39 mouse cellular contexts compared by ENCODE assay signal in the genomic region with DNA sequence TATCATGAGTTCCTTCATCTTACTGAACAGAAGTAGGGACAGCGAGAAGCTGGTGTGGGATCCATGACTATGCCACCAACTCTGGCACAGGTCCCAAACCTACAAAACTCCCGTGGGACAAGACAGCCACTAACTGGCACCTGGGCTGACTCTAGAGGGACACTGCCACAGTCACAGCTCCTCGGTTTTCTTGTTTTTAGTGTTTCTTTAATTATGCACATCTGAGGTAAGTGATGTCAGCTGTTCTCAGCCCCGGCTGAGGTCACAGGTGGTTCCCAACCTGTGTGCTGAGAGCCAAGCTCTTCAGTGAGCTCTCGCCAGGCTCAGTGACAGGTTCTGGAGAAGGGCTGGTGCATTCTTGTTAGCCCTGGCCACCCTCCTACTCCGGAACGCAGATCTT. TPM values are rescaled to one million over a fixed set of nuclear protein-coding genes. Genes with fewer than 3 reads are reported as not detected.
"Had no signal": no experiment of that assay in that cellular context is flagged by ENCODE, and none has a peak within 500 bp of the region (broad histone marks: within the 10 kb centered on the region; RNA-seq: fewer than 3 reads in every experiment).

No protein-coding gene starts in this region.

- H3K4me3 ChIP-seq: embryonic facial prominence, embryonic 10.5 days; embryonic facial prominence, embryonic 12.5 days; embryonic facial prominence, embryonic 13.5 days; embryonic facial prominence, embryonic 15.5 days; erythroblast, embryonic 14.5 days; forebrain, embryonic 10.5 days; forebrain, embryonic 12.5 days; forebrain, embryonic 13.5 days; forebrain, embryonic 15.5 days; gastrocnemius, adult 2 months; heart, adult 2 months had no signal

- DNase-seq: cerebellum, adult 9-10 months; cerebellum, adult 9-11 months; cerebellum, postnatal 10 days; cerebellum, postnatal 14 days; cerebellum, postnatal 25 days; cerebellum, postnatal 36 days; embryo, embryonic 11 days; forebrain, postnatal 0 days; gastrocnemius, adult 2 months; gastrocnemius, postnatal 10 days; gastrocnemius, postnatal 14 days; gastrocnemius, postnatal 25 days; gastrocnemius, postnatal 36 days; heart, adult 11 months; heart, adult 18-20 months; heart, adult 2 months had no signal

- H3K27ac ChIP-seq: embryonic facial prominence, embryonic 10.5 days; embryonic facial prominence, embryonic 12.5 days; embryonic facial prominence, embryonic 13.5 days; embryonic facial prominence, embryonic 15.5 days; forebrain, embryonic 10.5 days; forebrain, embryonic 12.5 days; forebrain, embryonic 13.5 days; forebrain, embryonic 15.5 days; gastrocnemius, adult 2 months; heart, adult 2 months had no signal

- H3K9ac ChIP-seq: embryonic facial prominence, embryonic 12.5 days; embryonic facial prominence, embryonic 13.5 days; embryonic facial prominence, embryonic 15.5 days; forebrain, embryonic 12.5 days; forebrain, embryonic 13.5 days; forebrain, embryonic 15.5 days; forebrain, postnatal 0 days had no signal

- H3K9me3 ChIP-seq: embryonic facial prominence, embryonic 10.5 days; embryonic facial prominence, embryonic 12.5 days; embryonic facial prominence, embryonic 13.5 days; embryonic facial prominence, embryonic 15.5 days; forebrain, embryonic 10.5 days; forebrain, embryonic 12.5 days; forebrain, embryonic 13.5 days; forebrain, embryonic 15.5 days had no signal

- H3K4me2 ChIP-seq: embryonic facial prominence, embryonic 12.5 days; embryonic facial prominence, embryonic 13.5 days; embryonic facial prominence, embryonic 15.5 days; forebrain, embryonic 12.5 days; forebrain, embryonic 13.5 days; forebrain, embryonic 15.5 days had no signal

- H3K27me3 ChIP-seq: embryonic facial prominence, embryonic 12.5 days; embryonic facial prominence, embryonic 13.5 days; embryonic facial prominence, embryonic 15.5 days; forebrain, embryonic 12.5 days; forebrain, embryonic 13.5 days; forebrain, embryonic 15.5 days had no signal

RNA-seq across cellular contexts. Expression of a gene that starts 39.9 kb away (rescaled TPM):
- total RNA-seq: common myeloid progenitor, adult 5-6 weeks; forebrain, postnatal 0 days; gastrocnemius, adult 18-20 months; gastrocnemius, adult 2 months; gastrocnemius, adult 8-10 months; gastrocnemius, postnatal 10 days; gastrocnemius, postnatal 14 days; gastrocnemius, postnatal 25 days; gastrocnemius, postnatal 36 days; gastrocnemius, postnatal 4 days; granulocyte monocyte progenitor cell, adult 5-6 weeks; heart, adult 18-20 months; heart, adult 2 months; heart, adult 8-10 months had no signal
- polyA plus RNA-seq: cortical plate, adult 2 months; embryonic facial prominence, embryonic 10.5 days; embryonic facial prominence, embryonic 11.5 days; embryonic facial prominence, embryonic 12.5 days; embryonic facial prominence, embryonic 13.5 days; embryonic facial prominence, embryonic 14.5 days; embryonic facial prominence, embryonic 15.5 days; erythroblast, embryonic 14.5 days; forebrain, embryonic 10.5 days; forebrain, embryonic 11.5 days; forebrain, embryonic 12.5 days; forebrain, embryonic 13.5 days; forebrain, embryonic 14.5 days; forebrain, embryonic 15.5 days; forebrain, embryonic 16.5 days; forebrain, postnatal 0 days; frontal cortex, adult 2 months; gonadal fat pad, adult 2 months; heart, adult 2 months had no signal
